Mouse (Mus musculus) c-Kit-positive CD71-negative TER-119-negative erythroid progenitor cells, embryonic 14.5 days (primary cell): ENCODE results near the gene Mark1.

ENCODE experiments used
- DNase-seq: peaks from one replicate; pipeline ENCODE4 v3.0.0-alpha.2; 2013; ENCODE audit warnings: low read depth

Gene Mark1

GRCm38 (mm10) chr1:184999071-184999750, at the start of gene Mark1:
Gene Mark1 (minus strand): TSS chr1:184999570.
- DNase-seq, result no peak

DNA sequence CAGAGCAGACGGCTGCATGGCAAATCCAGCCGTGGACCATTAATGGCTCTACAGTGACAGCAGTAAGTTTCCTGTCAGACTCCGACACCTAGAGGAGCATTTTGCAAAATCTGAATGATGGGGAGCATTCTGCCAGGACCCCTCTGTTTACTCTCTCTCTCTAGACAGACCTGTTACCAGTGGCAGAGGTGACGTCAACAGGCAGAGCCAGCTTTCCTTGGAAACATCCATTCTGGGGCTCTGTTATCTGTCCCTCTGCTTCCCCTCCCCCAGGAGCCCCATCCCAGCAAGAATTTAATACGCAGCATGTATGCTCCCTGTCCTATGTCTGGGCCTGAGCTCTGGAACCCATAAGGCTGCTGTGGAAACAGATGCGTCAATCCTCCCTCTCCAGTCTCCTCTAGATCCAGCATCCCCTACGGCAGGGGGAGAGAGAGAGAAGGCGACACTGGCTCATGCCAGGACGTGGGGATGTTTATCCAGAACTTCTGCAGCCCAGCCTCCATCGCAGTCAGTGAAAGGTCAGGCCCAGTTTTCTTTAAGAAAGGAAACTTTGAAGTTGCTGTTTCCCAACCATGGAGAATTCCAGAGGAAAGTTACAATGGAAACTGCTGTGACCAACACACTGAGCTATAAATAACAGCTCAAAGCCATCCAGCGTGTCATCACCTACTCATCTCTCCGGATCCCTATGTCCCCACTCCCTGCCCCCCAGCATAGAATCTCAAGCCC, 48.3 kb upstream of the Mark1 start:
- no peak for DNase-seq

- DNase-seq, result no peak
Measured at GRCm38 (mm10) chr1:185046513-185046912, 47.1 kb upstream of the Mark1 start.

DNA sequence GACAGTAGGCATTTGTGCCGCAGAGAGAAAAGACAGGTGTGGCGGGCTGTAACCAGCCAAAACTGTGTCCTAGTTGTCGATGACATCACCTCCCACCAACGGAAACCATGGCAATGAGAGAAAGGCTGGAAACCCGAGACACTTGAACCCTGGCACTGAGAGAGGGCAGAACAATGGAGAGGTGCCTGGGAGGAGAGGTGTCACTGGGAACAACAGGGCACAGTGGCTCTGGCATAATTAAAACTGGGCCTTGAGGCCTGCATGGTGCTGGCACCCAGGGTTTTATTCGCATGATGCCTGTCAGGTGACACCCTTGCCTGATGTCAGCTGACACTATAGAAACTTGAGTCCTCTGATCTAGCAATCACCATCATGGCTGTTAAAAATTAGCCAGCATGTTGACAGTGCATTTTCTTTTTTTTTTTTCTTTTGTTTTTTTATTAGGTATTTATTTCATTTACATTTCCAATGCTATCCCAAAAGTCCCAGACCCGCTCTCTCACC, 38.9 kb upstream of the Mark1 start:
- DNase-seq, result no peak

GRCm38 (mm10) chr1:185030565-185030964, 31.2 kb upstream of the Mark1 start:
- DNase-seq, result no peak

- no peak for DNase-seq
Measured at GRCm38 (mm10) chr1:185020429-185021168, 21.2 kb upstream of the Mark1 start.

DNA sequence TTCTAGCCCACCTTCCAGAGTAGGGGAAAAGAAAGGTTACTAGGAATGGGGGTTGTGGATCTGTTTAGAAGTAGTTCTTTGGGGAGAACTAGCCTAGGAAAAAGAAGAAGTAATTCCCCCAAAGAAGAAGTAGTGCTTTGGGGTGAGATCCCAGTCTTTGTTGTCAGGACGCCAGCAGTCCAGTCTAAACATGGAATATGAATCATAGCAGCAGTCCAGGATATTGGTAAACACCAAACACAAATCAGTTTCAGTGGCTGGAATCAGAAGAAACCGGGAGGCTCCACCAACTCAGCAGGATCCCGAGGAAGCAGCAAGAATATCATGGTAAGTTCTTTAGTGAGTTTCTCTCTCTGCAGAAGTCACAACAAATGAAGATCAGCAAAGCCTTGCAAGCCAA, 13.2 kb upstream of the Mark1 start:
- DNase-seq, result no peak

DNA sequence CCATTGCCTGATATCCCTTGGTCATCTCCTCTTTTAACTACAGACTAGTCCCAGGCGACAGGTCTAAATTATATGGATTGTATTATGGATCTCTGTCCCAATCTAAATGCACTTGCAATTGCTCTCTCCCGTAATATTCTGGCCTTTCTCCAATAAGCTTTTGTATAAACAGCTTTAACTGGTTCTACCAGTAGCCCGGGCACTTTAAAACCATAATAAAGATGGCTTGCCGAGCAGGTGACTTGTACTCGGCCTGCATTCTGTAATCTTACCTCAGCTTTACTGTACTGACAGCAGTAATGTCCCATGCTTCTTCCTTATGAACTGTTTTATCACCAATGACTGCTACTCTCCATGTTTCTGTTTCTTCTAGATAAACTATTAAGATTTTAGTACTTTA, 7.7 kb upstream of the Mark1 start:
- no peak for DNase-seq

DNA sequence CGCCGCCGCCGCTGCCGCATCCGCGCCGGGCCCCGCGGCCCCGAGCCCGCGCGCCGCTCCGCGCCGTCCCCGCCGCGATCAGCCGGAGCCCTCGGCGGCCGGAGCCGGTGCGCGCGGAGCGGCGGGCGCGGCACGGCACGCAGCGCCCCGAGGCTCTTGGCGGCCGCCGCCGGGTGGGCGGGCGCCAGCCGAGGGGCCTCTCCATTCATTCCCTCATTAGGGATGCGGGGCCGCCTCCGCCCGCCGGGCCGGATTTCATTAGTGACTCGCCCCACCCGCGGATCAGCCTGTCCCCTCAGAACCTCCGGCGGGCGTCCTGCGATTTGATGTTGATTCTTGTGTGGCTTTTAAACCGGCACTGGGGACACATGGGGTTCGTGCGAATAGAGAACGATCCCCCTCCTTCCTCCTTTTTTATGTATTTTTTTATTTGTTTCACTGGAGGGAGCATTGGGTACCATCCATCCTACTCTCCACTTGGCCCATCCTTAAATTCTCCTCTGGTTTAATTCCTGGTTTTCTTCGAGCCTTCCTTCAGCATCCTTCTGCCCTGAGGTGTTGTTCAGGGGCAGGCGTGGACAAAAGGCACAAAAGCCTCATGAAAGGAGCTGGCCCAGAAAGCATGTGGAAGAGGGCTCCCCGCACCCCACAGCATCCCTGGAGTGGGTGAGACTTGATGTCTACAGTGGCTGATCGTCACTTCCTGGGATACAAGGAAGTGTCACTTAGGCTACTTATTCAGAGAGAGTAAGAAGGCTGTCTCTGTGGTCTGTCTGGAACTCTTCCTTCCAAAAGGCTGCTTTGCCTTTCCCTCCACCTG, 620 bp upstream of the Mark1 start:
- DNase-seq, result no peak

DNA sequence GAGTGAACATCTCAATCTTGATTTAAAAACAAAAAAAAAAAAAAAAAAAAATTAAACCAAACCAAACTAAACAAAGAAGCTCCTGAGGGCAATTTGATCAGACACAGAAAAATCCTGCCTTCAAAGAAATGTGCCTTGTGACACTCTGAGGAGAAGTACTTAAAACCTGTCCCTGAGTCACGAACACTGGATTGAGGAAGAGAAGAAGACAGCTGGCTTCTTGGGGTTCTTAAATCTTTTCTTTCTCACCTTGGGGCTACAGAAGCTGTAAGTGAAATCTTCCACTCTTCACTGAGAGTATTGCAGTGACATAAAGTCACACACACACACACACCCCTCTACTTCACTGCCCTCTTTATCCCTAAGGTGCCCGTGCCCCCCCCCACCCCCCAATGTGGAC, 739 bp downstream of the Mark1 start:
- no peak for DNase-seq

DNA sequence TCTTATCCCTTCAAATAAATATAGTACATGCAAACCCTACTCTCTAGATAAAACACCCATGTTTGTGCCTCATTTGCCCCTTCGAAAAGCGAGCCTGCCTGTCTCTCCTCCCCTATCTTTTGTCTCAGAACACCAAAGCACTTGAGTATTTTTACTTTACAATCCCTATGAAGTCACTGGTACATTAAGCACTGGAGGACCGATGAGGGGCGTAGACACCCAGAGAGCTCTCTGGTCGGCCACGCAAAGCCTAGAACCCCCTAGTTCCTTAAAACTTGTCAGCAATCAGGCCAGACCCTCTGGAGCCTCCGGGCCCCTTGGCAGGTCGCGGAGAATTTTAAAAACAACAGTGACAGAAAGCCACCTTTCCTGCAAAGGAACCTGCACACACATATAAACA, 1.2 kb downstream of the Mark1 start:
- DNase-seq, result no peak

DNA sequence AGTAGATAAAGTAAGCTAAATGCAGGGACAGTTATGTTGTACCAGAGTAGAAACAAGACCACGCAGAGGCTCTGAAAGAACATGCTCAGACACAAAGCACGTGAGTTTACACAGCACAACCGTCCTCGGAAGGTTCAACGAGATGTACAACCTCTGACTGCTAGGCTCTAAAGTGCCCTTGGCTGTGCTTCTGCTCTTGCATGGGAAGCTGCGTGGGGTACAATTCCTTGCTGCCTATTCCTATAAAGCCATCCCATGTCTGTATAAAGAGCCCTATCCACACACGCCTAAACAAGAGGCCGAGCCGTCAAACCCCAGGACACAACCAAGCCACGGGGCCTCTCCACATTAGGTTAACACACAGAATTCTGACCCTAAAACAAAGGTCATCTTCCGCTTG, 1.9 kb downstream of the Mark1 start:
- no peak for DNase-seq

- no peak for DNase-seq
Measured at GRCm38 (mm10) chr1:184995335-184995734, 4.0 kb downstream of the Mark1 start.

DNA sequence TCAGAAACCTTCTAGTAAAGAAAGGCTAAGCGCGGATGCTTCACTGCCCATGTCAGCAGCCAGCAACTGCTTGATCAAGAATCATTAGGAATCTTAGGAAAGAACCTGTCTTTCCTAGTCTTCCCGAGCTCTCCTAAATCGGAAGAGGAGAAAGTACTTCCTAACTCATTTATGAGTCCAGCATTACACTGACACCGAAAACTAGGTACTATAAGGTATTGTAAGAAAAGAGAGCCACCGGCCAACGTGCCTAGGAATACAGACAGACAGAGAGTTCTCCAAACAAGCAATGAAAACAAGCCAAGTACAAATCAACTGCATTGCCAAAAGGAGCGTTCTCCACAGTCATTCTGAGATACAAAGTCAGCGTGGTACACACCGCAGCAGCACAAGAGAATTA, 8.2 kb downstream of the Mark1 start:
- DNase-seq, result no peak

DNA sequence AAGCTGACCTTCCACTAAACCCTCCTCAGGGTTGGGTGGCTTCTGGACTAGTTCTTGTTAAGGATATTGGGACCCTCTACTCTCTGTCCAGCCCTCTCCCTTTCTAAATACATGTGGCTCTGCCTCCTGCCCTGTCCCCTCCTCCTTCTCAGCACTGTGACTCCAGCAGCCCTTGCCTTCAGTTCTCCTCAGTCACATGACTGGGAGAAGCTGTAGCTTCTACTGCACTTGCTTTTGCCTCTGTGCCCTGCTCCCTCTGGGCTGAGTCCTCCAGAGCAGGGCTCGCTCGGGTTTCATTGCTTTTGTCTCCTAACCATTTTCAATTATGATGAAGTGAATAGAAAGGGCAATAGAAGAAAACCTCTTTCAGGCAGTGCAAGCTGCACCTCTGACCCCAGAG, 12.6 kb downstream of the Mark1 start:
- DNase-seq, result no peak

- no peak for DNase-seq
Measured at GRCm38 (mm10) chr1:184984723-184985122, 14.6 kb downstream of the Mark1 start.

- DNase-seq, result no peak
Measured at GRCm38 (mm10) chr1:184983751-184984150, 15.6 kb downstream of the Mark1 start.

GRCm38 (mm10) chr1:184972214-184972776, 27.1 kb downstream of the Mark1 start:
- DNase-seq, result no peak

GRCm38 (mm10) chr1:184969374-184969773, 30.0 kb downstream of the Mark1 start:
- DNase-seq, result no peak

DNA sequence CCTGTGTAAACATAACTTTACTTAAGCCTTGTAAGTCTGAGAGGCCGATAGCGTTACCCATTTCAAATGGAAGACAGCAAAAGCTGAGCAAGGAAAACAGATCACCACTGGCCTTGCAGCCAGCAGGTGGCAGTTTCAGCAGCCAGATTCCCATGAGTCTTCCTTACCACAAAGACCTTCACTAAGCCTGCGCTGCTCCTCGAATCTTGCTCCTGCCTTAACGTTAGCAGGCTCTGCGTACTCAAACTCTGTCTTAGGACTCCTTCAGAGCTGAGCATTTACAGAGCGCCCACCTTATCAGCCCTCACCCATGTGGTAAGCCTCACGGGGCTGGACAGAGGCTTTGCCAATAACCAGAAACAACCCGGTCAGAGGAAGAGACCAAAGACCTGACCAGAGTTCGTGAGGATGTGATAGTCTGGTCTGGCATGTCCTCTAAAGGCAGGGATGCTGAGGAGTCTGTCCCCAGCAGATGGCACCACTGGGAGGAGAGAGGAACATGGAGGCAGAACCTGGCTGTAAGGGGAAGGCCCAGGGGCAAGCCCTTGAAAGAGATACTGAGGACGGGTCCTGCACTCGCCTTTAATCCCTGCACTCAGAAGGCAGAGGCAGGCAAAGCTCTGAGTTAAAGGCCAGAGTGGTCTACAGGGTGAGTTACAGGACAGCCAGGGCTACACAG, 33.5 kb downstream of the Mark1 start:
- peak; percentile 22 for DNase-seq

GRCm38 (mm10) chr1:184963121-184963693, 36.2 kb downstream of the Mark1 start:
- DNase-seq, result peak; percentile 4
